Mouse (Mus musculus) limb, embryonic 10.5 days (tissue): ENCODE measurements around the gene Cenpf. TPM values are rescaled to one million over a fixed set of nuclear protein-coding genes. Genes with fewer than 3 reads are reported as not detected.

Source experiments
- DNase-seq: peaks from one replicate; pipeline ENCODE4 v3.0.0-alpha.2; 2017; ENCODE audit warnings: low spot score
- H3K27ac ChIP-seq: fragments of 300-500 bp; sonication (generic); 2 replicates; pipeline ENCODE4 v1.5.1; 2016; ENCODE audit warnings: mild to moderate bottlenecking
- H3K27me3 ChIP-seq: fragments of 300-500 bp; sonication (generic); 2 replicates; pipeline ENCODE4 v1.6.1; 2016; ENCODE audit warnings: low read depth, mild to moderate bottlenecking; ENCODE audit not compliant: poor library complexity, severe bottlenecking
- H3K36me3 ChIP-seq: fragments of 300-500 bp; sonication (generic); 2 replicates; pipeline ENCODE4 v1.6.1; 2016; ENCODE audit warnings: mild to moderate bottlenecking, moderate library complexity
- H3K4me1 ChIP-seq: fragments of 300-500 bp; sonication (generic); 2 replicates; pipeline ENCODE4 v1.6.1; 2016
- H3K4me3 ChIP-seq: fragments of 300-500 bp; sonication (generic); 2 replicates; pipeline ENCODE4 v1.5.1; 2016; ENCODE audit warnings: mild to moderate bottlenecking, moderate library complexity
- H3K9me3 ChIP-seq: fragments of 300-500 bp; sonication (generic); replicated peaks from 2 replicates; pipeline ENCODE4 v1.6.1; 2016; ENCODE audit warnings: mild to moderate bottlenecking
- WGBS: fragments of 180-500 bp; shearing (Covaris S2); methylation state at CpG from one replicate; pipeline ENCODE4 v1.1.7; 2016; 5-methylcytosine and 5-hydroxymethylcytosine counted together
- polyA plus RNA-seq: library from polyadenylated mRNA; unstranded; fragments of >200 nt; fragmentation: Nextera tagmentation; extraction: Ambion mirVana; gene quantifications from 2 replicates; pipeline ENCODE4 v1.2.1, GENCODE M21; 2016

Cenpf gene
- polyA plus RNA-seq, 1 experiment from 2014 or later, result 93.0 TPM

DNA sequence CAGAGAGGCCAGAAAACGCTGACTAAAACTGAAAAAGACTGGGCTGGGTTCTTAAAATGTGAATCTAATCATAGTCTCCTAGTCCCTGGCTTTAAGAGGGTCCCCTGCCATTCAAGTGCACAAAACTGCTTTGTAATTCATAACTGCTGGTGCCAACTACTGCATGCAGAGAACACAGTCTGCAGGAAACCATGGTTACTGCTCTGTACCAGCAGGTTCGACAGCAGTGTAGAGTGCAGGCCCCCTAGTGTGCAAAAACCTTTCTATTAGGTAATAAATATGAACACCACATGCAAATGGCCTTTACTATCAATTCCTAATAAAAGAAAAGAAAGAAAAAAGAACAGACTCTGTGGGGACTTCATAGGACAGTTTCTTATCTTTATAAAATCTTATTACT is 42.5 kb downstream of the Cenpf start:
- no peak for DNase-seq
- whole genome bisulfite sequencing, result 88% methylated on average over 2 of the region's 2 CpGs
- no peaks in the 10 kb centered on the region for H3K4me1 ChIP-seq

GRCm38 (mm10) chr1:189644700-189645345 is 43.1 kb downstream of the Cenpf start:
- WGBS, result 88% methylated on average over 3 of the region's 3 CpGs

More for the DNA sequence above, 42.5 kb downstream of the Cenpf start:
- H3K9me3 ChIP-seq, result no peaks in the 10 kb centered on the region
- H3K36me3 ChIP-seq, result peaks cover 98% of the 10 kb centered on the region
- no peak overlapping the region for H3K4me3 ChIP-seq
- H3K27ac ChIP-seq, result no peak overlapping the region
- H3K27me3 ChIP-seq, result no peaks in the 10 kb centered on the region

DNA sequence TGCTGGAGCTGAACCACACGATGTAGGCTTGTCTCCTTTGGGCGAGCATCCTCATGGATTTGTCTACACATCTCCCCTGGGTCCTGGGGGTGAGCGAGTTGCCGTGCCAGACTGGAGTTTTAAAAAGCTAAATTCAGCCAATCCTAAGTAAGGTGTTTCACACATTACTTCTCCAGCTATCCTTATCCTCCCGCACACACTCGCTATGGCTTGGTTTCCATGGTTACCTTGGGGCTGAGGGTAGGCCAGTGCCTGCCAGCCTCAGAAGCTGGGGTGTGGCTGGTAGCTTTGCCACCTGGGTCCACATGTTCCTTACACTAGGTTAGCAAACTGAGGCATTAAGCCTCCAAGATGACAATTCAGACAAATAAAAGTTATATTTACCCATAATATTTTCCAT is 48.3 kb downstream of the Cenpf start:
- H3K27me3 ChIP-seq, result no peaks in the 10 kb centered on the region
- no peaks in the 10 kb centered on the region for H3K9me3 ChIP-seq
- H3K4me3 ChIP-seq, result no peak overlapping the region
- DNase-seq, result no peak
- peaks cover 51% of the 10 kb centered on the region for H3K36me3 ChIP-seq
- 93% methylated on average over 6 of the region's 6 CpGs for WGBS
- no peak overlapping the region for H3K27ac ChIP-seq
- no peaks in the 10 kb centered on the region for H3K4me1 ChIP-seq

More at GRCm38 (mm10) chr1:189644700-189645345, 43.1 kb downstream of the Cenpf start:
- Histone ChIP-seq H3K36me3 (peaks cover 95% of the 10 kb centered on the region), H3K4me3 (no peak overlapping the region), H3K27ac (no peak overlapping the region), H3K4me1 (no peaks in the 10 kb centered on the region), H3K27me3 (no peaks in the 10 kb centered on the region), H3K9me3 (no peaks in the 10 kb centered on the region)
- no peak for DNase-seq

- Histone ChIP-seq H3K27ac (no peak overlapping the region), H3K27me3 (no peaks in the 10 kb centered on the region), H3K4me3 (no peak overlapping the region), H3K4me1 (no peaks in the 10 kb centered on the region), H3K9me3 (no peaks in the 10 kb centered on the region), H3K36me3 (0 out of 2 replicates have a peak, but pooled peaks cover 6% of the 10 kb centered on the region)
- no peak for DNase-seq
- 91% methylated on average over 5 of the region's 5 CpGs for WGBS
Measured at GRCm38 (mm10) chr1:189633791-189634190, 54.1 kb downstream of the Cenpf start.

- H3K4me3 ChIP-seq, result no peak overlapping the region
- H3K27me3 ChIP-seq, result no peaks in the 10 kb centered on the region
- WGBS, result 88% methylated on average over 13 of the region's 13 CpGs
- H3K36me3 ChIP-seq, result no peaks in the 10 kb centered on the region
- H3K9me3 ChIP-seq, result no peaks in the 10 kb centered on the region
- no peak overlapping the region for H3K27ac ChIP-seq
- H3K4me1 ChIP-seq, result no peaks in the 10 kb centered on the region
- no peak for DNase-seq
Measured at GRCm38 (mm10) chr1:189631906-189632675, 55.8 kb downstream of the Cenpf start.

GRCm38 (mm10) chr1:189630026-189630425 is 57.9 kb downstream of the Cenpf start:
- DNase-seq, result no peak
- no peaks in the 10 kb centered on the region for H3K27me3 ChIP-seq
- H3K4me3 ChIP-seq, result no peak overlapping the region
- H3K36me3 ChIP-seq, result no peaks in the 10 kb centered on the region
- no peaks in the 10 kb centered on the region for H3K9me3 ChIP-seq
- H3K4me1 ChIP-seq, result no peaks in the 10 kb centered on the region
- WGBS, result 80% methylated on average over 6 of the region's 6 CpGs
- no peak overlapping the region for H3K27ac ChIP-seq

DNA sequence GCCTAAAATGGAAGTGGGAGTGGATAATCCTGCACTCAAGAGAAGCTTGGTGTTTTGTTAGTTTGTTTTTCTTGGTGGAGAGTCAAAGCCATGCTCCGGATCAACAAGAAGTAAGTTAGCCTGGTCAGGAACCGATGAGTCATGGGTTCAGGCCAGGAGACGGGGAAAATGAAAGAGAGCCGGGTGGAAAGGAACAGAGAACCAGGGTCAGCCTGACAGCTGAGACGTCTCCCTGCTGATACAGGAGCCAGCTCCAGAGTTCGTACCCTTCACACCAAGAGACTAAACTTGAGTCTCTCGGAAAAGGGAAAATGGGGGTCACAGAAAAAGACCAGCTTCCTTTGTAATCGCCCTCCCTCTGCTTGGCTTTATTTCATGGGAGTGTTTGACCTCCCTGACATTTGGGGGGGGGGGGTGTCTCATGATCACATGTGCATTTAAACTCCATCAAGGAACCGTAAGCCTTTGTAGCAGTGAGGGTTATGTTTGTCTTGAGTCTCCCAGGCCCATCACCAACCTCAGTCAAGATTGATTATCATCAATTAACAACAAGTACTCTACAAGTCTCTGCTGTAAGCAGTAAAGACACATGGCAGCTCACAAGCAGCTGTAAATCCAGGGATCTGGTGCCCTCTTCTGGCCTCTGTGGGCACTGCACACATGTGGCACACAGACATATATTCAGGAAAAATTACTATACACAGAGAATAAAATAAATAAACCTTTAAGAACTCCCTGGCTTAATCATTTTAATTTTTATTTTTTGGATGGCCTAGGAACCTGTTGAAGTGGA is 59.7 kb downstream of the Cenpf start:
- no peak overlapping the region for H3K27ac ChIP-seq
- DNase-seq, result peak; percentile 86
- no peaks in the 10 kb centered on the region for H3K4me1 ChIP-seq
- H3K27me3 ChIP-seq, result no peaks in the 10 kb centered on the region
- WGBS, result 68% methylated on average over 9 of the region's 9 CpGs
- no peaks in the 10 kb centered on the region for H3K36me3 ChIP-seq
- H3K4me3 ChIP-seq, result no peak overlapping the region
- no peaks in the 10 kb centered on the region for H3K9me3 ChIP-seq

DNA sequence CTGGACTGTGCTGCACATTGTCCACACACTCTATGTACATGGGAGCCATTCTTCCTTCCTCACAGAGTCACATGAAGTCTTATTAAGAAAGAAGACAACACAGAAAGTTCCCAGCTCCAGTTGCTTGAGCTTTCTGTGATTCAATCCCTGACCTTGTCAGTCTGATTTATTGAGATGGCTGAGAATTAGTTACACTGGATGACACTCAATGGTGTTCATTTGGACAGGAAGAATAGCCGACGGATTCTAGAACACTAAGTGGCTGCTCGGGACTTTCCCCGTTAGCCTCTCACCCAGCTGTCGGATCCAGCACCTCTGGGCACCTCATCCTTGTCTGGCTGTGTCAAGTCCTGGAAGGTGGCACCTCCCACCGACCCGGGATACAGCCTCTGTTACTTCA is 63.1 kb downstream of the Cenpf start:
- 88% methylated on average over 7 of the region's 7 CpGs for WGBS

DNA sequence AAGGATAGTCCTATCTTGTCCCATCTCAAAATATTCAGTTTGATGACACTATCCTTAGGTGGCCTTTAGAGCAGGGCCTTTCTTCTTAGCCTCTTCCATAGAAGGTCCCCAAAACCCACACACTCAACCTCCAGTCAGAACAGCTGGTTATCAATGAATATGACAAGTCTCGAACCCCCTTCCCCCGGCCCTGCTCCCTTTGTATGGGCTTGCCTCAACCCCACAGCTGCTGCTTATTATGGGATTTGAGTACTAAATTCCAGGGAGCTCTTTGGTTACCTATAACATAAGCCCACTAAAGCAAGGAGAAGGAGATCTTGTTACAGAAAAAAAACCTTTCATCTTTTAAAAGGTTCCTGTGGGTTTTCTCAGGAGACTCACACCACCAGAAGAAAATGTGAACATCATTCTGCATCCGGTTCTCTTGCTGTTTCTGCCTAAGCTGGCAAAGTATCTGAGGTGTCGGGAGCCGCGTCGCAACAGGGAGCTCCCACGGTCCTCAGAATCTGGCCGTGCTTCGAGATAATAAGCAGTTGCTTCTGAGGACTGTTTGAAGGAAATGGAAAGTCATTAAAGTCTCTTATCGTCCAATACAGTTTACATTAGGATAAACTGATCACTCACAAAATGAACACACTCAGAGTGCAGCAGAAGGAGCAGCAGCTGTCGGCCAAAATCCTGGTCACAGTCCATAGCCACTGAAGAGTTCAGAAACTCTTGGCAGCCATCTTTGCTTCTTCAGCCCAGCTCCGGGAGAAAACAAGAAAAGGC is 68.7 kb downstream of the Cenpf start:
- 70% methylated on average over 13 of the region's 13 CpGs for WGBS
- Histone ChIP-seq H3K9me3 (no peaks in the 10 kb centered on the region), H3K4me3 (no peak overlapping the region), H3K27ac (0 out of 2 replicates have a peak overlapping the region, but pooled peaks have one; percentile 36), H3K27me3 (no peaks in the 10 kb centered on the region), H3K4me1 (peaks cover 9% of the 10 kb centered on the region), H3K36me3 (no peaks in the 10 kb centered on the region)
- DNase-seq, result no peak

More for the DNA sequence above, 63.1 kb downstream of the Cenpf start:
- Histone ChIP-seq H3K27ac (no peak overlapping the region), H3K9me3 (no peaks in the 10 kb centered on the region), H3K4me1 (no peaks in the 10 kb centered on the region), H3K27me3 (no peaks in the 10 kb centered on the region), H3K4me3 (no peak overlapping the region), H3K36me3 (no peaks in the 10 kb centered on the region)
- DNase-seq, result no peak

DNA sequence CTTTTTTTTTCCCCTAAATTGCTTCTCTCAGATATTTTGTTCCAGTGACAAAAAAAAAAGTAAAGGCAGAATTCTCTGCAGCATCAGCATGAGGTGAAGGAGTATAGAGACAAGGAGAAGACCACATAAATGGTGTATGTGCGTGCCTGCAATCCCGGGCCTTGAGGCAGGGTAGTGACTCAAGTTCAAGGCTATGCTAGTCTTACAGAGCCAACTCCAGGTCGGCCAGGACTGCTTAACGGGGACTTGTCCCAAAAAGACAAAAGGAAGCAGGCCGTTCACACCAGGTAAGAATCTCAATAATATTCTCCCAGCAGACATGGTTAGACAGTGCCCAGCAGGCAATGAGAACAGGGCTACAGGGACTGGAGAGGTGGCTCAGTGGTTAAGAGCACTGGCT is 70.5 kb downstream of the Cenpf start:
- WGBS, result 92% methylated on average over 5 of the region's 5 CpGs
- Histone ChIP-seq H3K4me3 (no peak overlapping the region), H3K27me3 (no peaks in the 10 kb centered on the region), H3K36me3 (no peaks in the 10 kb centered on the region), H3K9me3 (no peaks in the 10 kb centered on the region), H3K27ac (no peak overlapping the region), H3K4me1 (peaks cover 13% of the 10 kb centered on the region)
- no peak for DNase-seq

DNA sequence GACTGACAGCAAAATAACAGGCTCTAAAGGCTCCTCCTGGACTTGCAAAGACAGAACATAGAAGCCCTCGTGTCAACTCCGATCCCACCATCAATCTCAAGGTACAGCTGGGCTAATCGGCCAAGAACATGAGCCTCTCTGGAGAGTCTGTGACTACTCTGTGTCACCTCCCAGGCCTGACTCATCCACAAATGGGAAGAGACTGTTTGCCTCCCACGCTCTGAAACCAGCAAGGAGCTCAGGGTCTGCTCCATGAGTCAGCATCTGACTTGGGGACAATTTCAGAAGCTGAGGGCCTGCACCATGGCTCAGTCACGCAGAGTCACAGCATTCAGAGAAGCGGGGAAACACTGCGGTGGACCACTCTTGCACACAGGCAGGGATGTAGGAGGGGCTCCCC is 72.6 kb downstream of the Cenpf start:
- no peak overlapping the region for H3K4me3 ChIP-seq
- no peaks in the 10 kb centered on the region for H3K36me3 ChIP-seq
- no peak for DNase-seq
- peaks cover 13% of the 10 kb centered on the region for H3K4me1 ChIP-seq
- H3K27ac ChIP-seq, result no peak overlapping the region
- no peaks in the 10 kb centered on the region for H3K27me3 ChIP-seq
- WGBS, result 87% methylated on average over 7 of the region's 7 CpGs
- no peaks in the 10 kb centered on the region for H3K9me3 ChIP-seq

DNA sequence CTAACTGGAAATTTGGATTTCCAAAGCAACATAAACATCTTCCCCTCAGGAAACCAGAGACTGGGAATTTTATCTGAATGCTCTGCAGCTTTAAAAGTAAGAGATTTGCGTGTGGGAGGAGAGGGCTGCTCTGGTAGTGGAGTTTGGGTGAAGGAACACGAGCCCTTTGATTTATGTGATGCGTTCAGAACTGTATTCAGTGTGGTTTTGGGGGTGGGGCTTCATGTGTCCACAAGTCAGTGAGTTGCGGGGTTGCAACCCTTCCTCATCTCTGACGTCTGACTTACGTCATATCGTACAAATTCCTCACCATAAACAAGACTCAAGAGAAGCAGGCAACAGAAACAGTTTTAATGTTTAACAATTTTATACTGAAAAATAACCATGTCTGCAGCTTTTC is 74.8 kb downstream of the Cenpf start:
- Histone ChIP-seq H3K4me3 (no peak overlapping the region), H3K27ac (no peak overlapping the region), H3K27me3 (no peaks in the 10 kb centered on the region), H3K9me3 (no peaks in the 10 kb centered on the region), H3K36me3 (no peaks in the 10 kb centered on the region), H3K4me1 (peaks cover 10% of the 10 kb centered on the region; the same call in 1 of the 2 replicates)
- no peak for DNase-seq
- 74% methylated on average over 7 of the region's 7 CpGs for WGBS
